Mouse (Mus musculus) MEL (cell line): Measurements from ENCODE around the gene Map3k1. TPM values are rescaled to one million over a fixed set of nuclear protein-coding genes. Genes with fewer than 3 reads are reported as not detected.

Source experiments
- DNase-seq: peaks from one replicate; pipeline ENCODE4 v3.0.0; 2011; ENCODE audit warnings: low read depth, low spot score
- H3K27ac ChIP-seq: 2 replicates; pipeline ENCODE4 v1.5.1; 2012; ENCODE audit warnings: low read depth, mild to moderate bottlenecking, control low read depth, low read length, moderate library complexity; ENCODE audit not compliant: control insufficient read depth
- H3K27me3 ChIP-seq, 2 experiments: fragments of 150-350 bp in 1 of 2; sonication (generic) in 1 of 2; 2 replicates each; pipeline ENCODE4 v1.6.1; 2012; ENCODE audit warnings: low read length in 2 of 2, mild to moderate bottlenecking in 2 of 2, improper control_type of control experiment in 1 of 2, moderate library complexity in 1 of 2; ENCODE audit not compliant: insufficient read depth in 2 of 2, control insufficient read depth in 1 of 2
- H3K36me3 ChIP-seq, 2 experiments: 2 replicates each; pipeline ENCODE4 v1.6.1; 2012 to 2014; ENCODE audit warnings: low read length in 2 of 2, improper control_type of control experiment in 1 of 2, inconsistent platforms in 1 of 2, mild to moderate bottlenecking in 1 of 2; ENCODE audit not compliant: insufficient read depth in 2 of 2, control insufficient read depth in 1 of 2
- H3K4me1 ChIP-seq, 2 experiments: fragments of 150-350 bp in 1 of 2; sonication (generic) in 1 of 2; 2 replicates each; pipeline ENCODE4 v1.6.1; 2012; ENCODE audit warnings: low read length in 2 of 2, improper control_type of control experiment in 1 of 2, mild to moderate bottlenecking in 1 of 2; ENCODE audit not compliant: insufficient read depth in 2 of 2, control insufficient read depth in 1 of 2
- H3K4me3 ChIP-seq, 2 experiments: fragments of 150-350 bp in 1 of 2; sonication (generic) in 1 of 2; 2 replicates each; pipeline ENCODE4 v1.5.1; 2012; ENCODE audit warnings: low read depth in 2 of 2, low read length in 2 of 2, mild to moderate bottlenecking in 2 of 2, moderate library complexity in 2 of 2, control low read depth in 1 of 2, improper control_type of control experiment in 1 of 2; ENCODE audit not compliant: control insufficient read depth in 1 of 2, insufficient read depth in 1 of 2
- H3K79me2 ChIP-seq: 2 replicates; pipeline ENCODE4 v1.6.1; 2012; ENCODE audit warnings: mild to moderate bottlenecking, low read length, moderate library complexity; ENCODE audit not compliant: control insufficient read depth, poor library complexity, insufficient read depth
- H3K9ac ChIP-seq: 2 replicates; pipeline ENCODE4 v1.6.1; 2012; ENCODE audit warnings: low read depth, mild to moderate bottlenecking, control low read depth, low read length, moderate library complexity; ENCODE audit not compliant: control insufficient read depth, poor library complexity, severe bottlenecking
- H3K9me3 ChIP-seq: fragments of 150-350 bp; sonication (generic); replicated peaks from 2 replicates; pipeline ENCODE4 v1.6.1; 2012; ENCODE audit warnings: mild to moderate bottlenecking, low read length, improper control_type of control experiment, moderate library complexity; ENCODE audit not compliant: insufficient read depth
- CHD2 ChIP-seq: IDR thresholded peaks from 2 replicates; pipeline ENCODE4 v1.6.1; 2011; ENCODE audit warnings: low read length, improper control_type of control experiment
- E2F4 ChIP-seq: IDR thresholded peaks from 2 replicates; pipeline ENCODE4 v1.6.1; 2011; ENCODE audit warnings: low read depth, low read length, improper control_type of control experiment, borderline replicate concordance
- EP300 ChIP-seq, 2 experiments: IDR thresholded peaks; 2 replicates each; pipeline ENCODE4 v1.6.1; 2011; ENCODE audit warnings: improper control_type of control experiment in 2 of 2, low read length in 2 of 2, low read depth in 1 of 2, mild to moderate bottlenecking in 1 of 2
- GATA1 ChIP-seq: IDR thresholded peaks from 2 replicates; pipeline ENCODE4 v1.6.1; 2011; ENCODE audit warnings: low read depth, low read length, improper control_type of control experiment
- JUND ChIP-seq: IDR thresholded peaks from 2 replicates; pipeline ENCODE4 v1.6.1; 2011; ENCODE audit warnings: low read depth, mild to moderate bottlenecking, improper control_type of control experiment, low read length
- MAFK ChIP-seq: IDR thresholded peaks from 2 replicates; pipeline ENCODE4 v1.6.1; 2011; ENCODE audit warnings: low read depth, mild to moderate bottlenecking, low read length, improper control_type of control experiment, borderline replicate concordance
- MYB ChIP-seq: IDR thresholded peaks from 2 replicates; pipeline ENCODE4 v1.6.1; 2011; ENCODE audit warnings: mild to moderate bottlenecking, low read depth, low read length, improper control_type of control experiment
- MYC ChIP-seq: IDR thresholded peaks from 2 replicates; pipeline ENCODE4 v1.6.1; 2011; ENCODE audit warnings: low read depth, mild to moderate bottlenecking, low read length, improper control_type of control experiment, moderate library complexity
- NELFE ChIP-seq: IDR thresholded peaks from 2 replicates; pipeline ENCODE4 v1.6.1; 2011; ENCODE audit warnings: low read depth, low read length, improper control_type of control experiment
- RAD21 ChIP-seq: IDR thresholded peaks from 2 replicates; pipeline ENCODE4 v1.6.1; 2011; ENCODE audit warnings: mild to moderate bottlenecking, low read depth, low read length, improper control_type of control experiment
- SIN3A ChIP-seq: IDR thresholded peaks from 2 replicates; pipeline ENCODE4 v1.6.1; 2012; ENCODE audit warnings: low read length, improper control_type of control experiment, inconsistent platforms
- TAL1 ChIP-seq: IDR thresholded peaks from 2 replicates; pipeline ENCODE4 v1.6.1; 2012; ENCODE audit warnings: mild to moderate bottlenecking, inconsistent platforms, low read length, moderate library complexity, mixed read lengths
- UBTF ChIP-seq: IDR thresholded peaks from 2 replicates; pipeline ENCODE4 v1.6.1; 2012; ENCODE audit warnings: low read depth, mild to moderate bottlenecking, inconsistent platforms, low read length, improper control_type of control experiment, moderate library complexity, borderline replicate concordance; ENCODE audit not compliant: insufficient read depth
- ZC3H11A ChIP-seq: IDR thresholded peaks from 2 replicates; pipeline ENCODE4 v1.6.1; 2012; ENCODE audit warnings: low read depth, mild to moderate bottlenecking, inconsistent platforms, low read length, improper control_type of control experiment
- ZMIZ1 ChIP-seq: IDR thresholded peaks from 2 replicates; pipeline ENCODE4 v1.6.1; 2012; ENCODE audit warnings: low read depth, mild to moderate bottlenecking, inconsistent platforms, low read length, improper control_type of control experiment, moderate library complexity
- polyA plus RNA-seq, 2 experiments: library from polyadenylated mRNA; stranded (reverse) in 1 of 2; unstranded in 1 of 2; fragments of >175 nt in 1 of 2; fragments of >200 nt in 1 of 2; gene quantifications; 2 replicates each; pipeline versions ENCODE4 v1.2.1 to v1.2.4; 2012; ENCODE audit warnings: low replicate concordance in 2 of 2, low read depth in 1 of 2; ENCODE audit not compliant: insufficient read length in 2 of 2, insufficient read depth in 1 of 2, missing spikeins in 1 of 2
- total RNA-seq: library from RNA; depleted of rRNA; stranded (reverse); fragments of 300-350 nt; gene quantifications from 2 replicates; pipeline ENCODE4 v1.2.3, GENCODE M21; 2012

Map3k1 gene
- total and polyA plus RNA-seq, 3 experiments: 4.3 to 20.7 (median 4.4) TPM

GRCm38 (mm10) chr13:111779471-111779870, 29.3 kb downstream of the Map3k1 start:
- no peak overlapping the region for H3K9ac ChIP-seq

GRCm38 (mm10) chr13:111778606-111779005, 30.2 kb downstream of the Map3k1 start:
- no peak for DNase-seq
- no peaks in the 10 kb centered on the region for H3K36me3 ChIP-seq
- no peak overlapping the region for H3K4me3 ChIP-seq
- TF ChIP-seq GATA1: no peak
- TF ChIP-seq RAD21: no peak
- no peak for TF ChIP-seq MYC
- no peak for TF ChIP-seq NELFE
- TF ChIP-seq JUND: no peak
- TF ChIP-seq E2F4: no peak
- TF ChIP-seq SIN3A: no peak
- TF ChIP-seq CHD2: no peak
- no peak for TF ChIP-seq MAFK
- no peak for TF ChIP-seq MYB
- no peak for TF ChIP-seq ZC3H11A
- TF ChIP-seq, all 39 proteins: peak for 0
- Histone ChIP-seq H3K9me3 (no peaks in the 10 kb centered on the region), H3K9ac (no peak overlapping the region), H3K79me2 (no peaks in the 10 kb centered on the region), H3K27me3 (no peaks in the 10 kb centered on the region), H3K27ac (no peak overlapping the region), H3K4me1 (no peaks in the 10 kb centered on the region)

More at GRCm38 (mm10) chr13:111779471-111779870, 29.3 kb downstream of the Map3k1 start:
- Histone ChIP-seq H3K4me3 (no peak overlapping the region), H3K79me2 (no peaks in the 10 kb centered on the region), H3K9me3 (no peaks in the 10 kb centered on the region), H3K36me3 (no peaks in the 10 kb centered on the region), H3K4me1 (no peaks in the 10 kb centered on the region), H3K27ac (no peak overlapping the region), H3K27me3 (no peaks in the 10 kb centered on the region)
- TF ChIP-seq MYB (no peak), UBTF (no peak), NELFE (no peak)
- DNase-seq: no peak

- TF ChIP-seq EP300 (IDR thresholded peaks at IDR 0.05; ENCODE audit: low read depth in 1 of 2, low read length in 2 of 2) (no peak), MAFK (no peak), TAL1 (no peak), ZMIZ1 (no peak)
- no peak overlapping the region for H3K27ac ChIP-seq
- no peak overlapping the region for H3K9ac ChIP-seq
- no peak for DNase-seq
- H3K4me1 ChIP-seq: no peaks in the 10 kb centered on the region
- H3K36me3 ChIP-seq: no peaks in the 10 kb centered on the region
- no peaks in the 10 kb centered on the region for H3K9me3 ChIP-seq
- H3K4me3 ChIP-seq: no peak overlapping the region
- no peaks in the 10 kb centered on the region for H3K79me2 ChIP-seq
- no peaks in the 10 kb centered on the region for H3K27me3 ChIP-seq
Observed at GRCm38 (mm10) chr13:111777865-111778264, 30.9 kb downstream of the Map3k1 start.
